Comparison of ENCODE assay signal across 21 mouse cellular contexts in genomic region chrX:144104619-144105416, GRCm38 (mm10). TPM values are rescaled to one million over a fixed set of nuclear protein-coding genes. Genes with fewer than 3 reads are reported as not detected.
A peak's percentile ranks its signal among the peaks of the same experiment; 100 is the strongest.
DNase-seq lines count a peak whose midpoint lies in the region; ATAC-seq and TF ChIP-seq lines count a peak whose summit lies in the region.
"Had no signal": no experiment of that assay in that cellular context is flagged by ENCODE, and none has a peak within 500 bp of the region (broad histone marks: within the 10 kb centered on the region; RNA-seq: fewer than 3 reads in every experiment).

No protein-coding gene starts in this region.

- no peak overlapping the region for H3K4me3 ChIP-seq in hindbrain, postnatal 0 days (ENCODE audit: low read length)
- no peak overlapping the region for H3K4me3 ChIP-seq in hindbrain, embryonic 14.5 days (replicated peaks; ENCODE audit: low read length)
- no peak overlapping the region for H3K4me3 ChIP-seq in forebrain, postnatal 0 days (ENCODE audit: low read depth, low read length)
- H3K4me3 ChIP-seq: heart, embryonic 15.5 days; kidney, embryonic 15.5 days; limb, embryonic 15.5 days had no signal

- ATAC-seq in hindbrain, postnatal 0 days: no peak; the same call in 1 of the 2 replicates
- ATAC-seq in hindbrain, embryonic 14.5 days (ENCODE audit: low FRiP score): no peak
- ATAC-seq in forebrain, postnatal 0 days: peak; percentile 69
- ATAC-seq: CD4-positive, CD25-positive, alpha-beta regulatory T cell, adult 4 months; hindbrain, embryonic 16.5 days; intestine, postnatal 0 days; lung, postnatal 0 days; midbrain, embryonic 16.5 days had no signal

- 60% methylated on average over 2 of the region's 2 CpGs for WGBS in hindbrain, postnatal 0 days
- 63% methylated on average over 2 of the region's 2 CpGs for WGBS in hindbrain, embryonic 14.5 days
- WGBS in forebrain, postnatal 0 days: 53% methylated on average over 2 of the region's 2 CpGs

- no peak overlapping the region for H3K4me2 ChIP-seq in hindbrain, postnatal 0 days (ENCODE audit: low read depth, low read length)
- no peak overlapping the region for H3K4me2 ChIP-seq in hindbrain, embryonic 14.5 days (replicated peaks)
- no peak overlapping the region for H3K4me2 ChIP-seq in forebrain, postnatal 0 days (ENCODE audit: low read depth)
- H3K4me2 ChIP-seq: heart, embryonic 15.5 days; kidney, embryonic 15.5 days; limb, embryonic 15.5 days had no signal

- no peak overlapping the region for H3K27ac ChIP-seq in hindbrain, postnatal 0 days
- no peak overlapping the region for H3K27ac ChIP-seq in hindbrain, embryonic 14.5 days
- no peak overlapping the region for H3K27ac ChIP-seq in forebrain, postnatal 0 days (ENCODE audit: low read depth, low read length)
- H3K27ac ChIP-seq: heart, embryonic 15.5 days; kidney, embryonic 15.5 days; limb, embryonic 15.5 days had no signal

- no peaks in the 10 kb centered on the region for H3K9me3 ChIP-seq in hindbrain, postnatal 0 days (ENCODE audit: low read length)
- no peaks in the 10 kb centered on the region for H3K9me3 ChIP-seq in hindbrain, embryonic 14.5 days (ENCODE audit: control insufficient read depth, low read length)
- no peaks in the 10 kb centered on the region for H3K9me3 ChIP-seq in forebrain, postnatal 0 days (ENCODE audit: low read length)
- H3K9me3 ChIP-seq: G1E; heart, embryonic 15.5 days; kidney, embryonic 15.5 days; limb, embryonic 15.5 days had no signal

- no peaks in the 10 kb centered on the region for H3K36me3 ChIP-seq in hindbrain, postnatal 0 days (ENCODE audit: insufficient read depth, low read length)
- no peaks in the 10 kb centered on the region for H3K36me3 ChIP-seq in hindbrain, embryonic 14.5 days (replicated peaks; ENCODE audit: control insufficient read depth, insufficient read depth)
- H3K36me3 ChIP-seq in forebrain, postnatal 0 days (ENCODE audit: insufficient read depth): no peaks in the 10 kb centered on the region
- H3K36me3 ChIP-seq: G1E; heart, embryonic 15.5 days; kidney, embryonic 15.5 days; limb, embryonic 15.5 days had no signal

- intact Hi-C loops in left cerebral cortex, postnatal 36 days (cut with DNase I): no loop called here

- no peaks in the 10 kb centered on the region for H3K27me3 ChIP-seq in hindbrain, postnatal 0 days (ENCODE audit: insufficient read depth, low read length)
- no peaks in the 10 kb centered on the region for H3K27me3 ChIP-seq in hindbrain, embryonic 14.5 days (ENCODE audit: control insufficient read depth, insufficient read depth, low read length)
- H3K27me3 ChIP-seq in forebrain, postnatal 0 days (ENCODE audit: insufficient read depth, low read length): no peaks in the 10 kb centered on the region
- H3K27me3 ChIP-seq: heart, embryonic 15.5 days; limb, embryonic 15.5 days had no signal

- TF ChIP-seq CTCF in hindbrain, postnatal 0 days (IDR thresholded peaks at IDR 0.05; ENCODE audit: low read depth): no peak
- TF ChIP-seq CTCF in forebrain, postnatal 0 days (IDR thresholded peaks at IDR 0.05; ENCODE audit: low read depth): no peak

- no peak overlapping the region for H3K9ac ChIP-seq in hindbrain, postnatal 0 days (replicated peaks; ENCODE audit: low read length)
- H3K9ac ChIP-seq in hindbrain, embryonic 14.5 days: no peak overlapping the region
- H3K9ac ChIP-seq in forebrain, postnatal 0 days: no peak overlapping the region
- H3K9ac ChIP-seq: heart, embryonic 15.5 days; kidney, embryonic 15.5 days; limb, embryonic 15.5 days had no signal

- peak; percentile 24 for DNase-seq in embryo, embryonic 10 days (ENCODE audit: low spot score)
- no peak for DNase-seq in embryo, embryonic 9.5 days (ENCODE audit: extremely low spot score)
- DNase-seq in hindbrain, postnatal 0 days (ENCODE audit: low spot score): peak; percentile 32
- no peak for DNase-seq in hindbrain, embryonic 14.5 days (ENCODE audit: low spot score)
- peak; percentile 1 for DNase-seq in NIH3T3 (ENCODE audit: low read depth)
- DNase-seq in forebrain, postnatal 0 days: peak; percentile 25
- DNase-seq in left cerebral cortex, postnatal 36 days (ENCODE audit: low spot score in 2 of 2): no peak
- DNase-seq: adrenal gland, postnatal 25 days; cerebellum, adult 2 months; gastrocnemius, postnatal 36 days; heart, postnatal 4 days; thymus, postnatal 25 days had no signal

- H3K4me1 ChIP-seq in hindbrain, postnatal 0 days (ENCODE audit: insufficient read depth, low read length): no peaks in the 10 kb centered on the region
- no peaks in the 10 kb centered on the region for H3K4me1 ChIP-seq in hindbrain, embryonic 14.5 days (replicated peaks; ENCODE audit: control insufficient read depth, insufficient read depth, low read length)
- no peaks in the 10 kb centered on the region for H3K4me1 ChIP-seq in forebrain, postnatal 0 days (ENCODE audit: insufficient read depth)
- H3K4me1 ChIP-seq: heart, embryonic 15.5 days; kidney, embryonic 15.5 days; limb, embryonic 15.5 days had no signal

RNA-seq across cellular contexts. Expression of gene A730046J19Rik, which starts 48.7 kb away (rescaled TPM):
- total RNA-seq in hindbrain, postnatal 0 days (2014; rRNA removed): 0.26 and 0.29 TPM in 2 replicates
- 0.58 and 0.79 TPM in 2 replicates for polyA plus RNA-seq in hindbrain, postnatal 0 days (2015; fragmentation: Nextera tagmentation; extraction: Ambion mirVana)
- polyA plus RNA-seq in hindbrain, embryonic 14.5 days (2014; fragmentation: Nextera tagmentation; extraction: Ambion mirVana): 1.7 and 1.9 TPM in 2 replicates
- total RNA-seq in forebrain, postnatal 0 days (2014; rRNA removed): 0.15 and 0.29 TPM in 2 replicates
- 0.16 and 0.39 TPM in 2 replicates for polyA plus RNA-seq in forebrain, postnatal 0 days (2015; fragmentation: Nextera tagmentation; extraction: Ambion mirVana)
- under 1 TPM in 1 of 2 experiments, not detected in 1; 0.18 TPM for total RNA-seq in left cerebral cortex, postnatal 36 days (2021)
- total RNA-seq: G1E had no signal
- polyA plus RNA-seq: CD4-positive, CD25-positive, alpha-beta regulatory T cell, adult 4 months; G1E had no signal

Comparison
In these comparisons a context has a peak if more than half of its experiments do, and no peak if none do; other contexts are left out.
1. DNase-seq: peak in embryo, embryonic 10 days (single experiment), hindbrain, postnatal 0 days (single experiment), NIH3T3 (single experiment) and forebrain, postnatal 0 days (single experiment); none in embryo, embryonic 9.5 days (single experiment), hindbrain, embryonic 14.5 days (single experiment) and left cerebral cortex, postnatal 36 days (0 of 2).